Mouse (Mus musculus): ENCODE results near the gene Cd8a.

Cd8a gene

GRCm38 (mm10) chr6:71372041-71372720 is 1.0 kb upstream of the Cd8a start:
- no peak for DNase-seq

- no peak for DNase-seq
Measured at GRCm38 (mm10) chr6:71374311-71374829, 1.1 kb downstream of the Cd8a start.

- no peak for DNase-seq
Measured at GRCm38 (mm10) chr6:71374921-71375320, 1.7 kb downstream of the Cd8a start.

- no peak for DNase-seq
Measured at GRCm38 (mm10) chr6:71376711-71377110, 3.5 kb downstream of the Cd8a start.

GRCm38 (mm10) chr6:71381654-71382053 is 8.4 kb downstream of the Cd8a start:
- DNase-seq, result no peak

GRCm38 (mm10) chr6:71390496-71390895 is 17.3 kb downstream of the Cd8a start:
- DNase-seq, result peak; percentile 90

GRCm38 (mm10) chr6:71396016-71396415 is 22.8 kb downstream of the Cd8a start:
- DNase-seq, result no peak

GRCm38 (mm10) chr6:71396761-71397160 is 23.5 kb downstream of the Cd8a start:
- DNase-seq, result peak; percentile 50

GRCm38 (mm10) chr6:71398829-71399609 is 25.8 kb downstream of the Cd8a start:
- no peak for DNase-seq

- DNase-seq, result peak; percentile 67
Measured at GRCm38 (mm10) chr6:71414624-71415023, 41.4 kb downstream of the Cd8a start.

- no peak for DNase-seq
Measured at GRCm38 (mm10) chr6:71415446-71415845, 42.2 kb downstream of the Cd8a start.

GRCm38 (mm10) chr6:71418874-71419273 is 45.6 kb downstream of the Cd8a start:
- DNase-seq, result no peak

- DNase-seq, result no peak
Measured at GRCm38 (mm10) chr6:71420848-71421247, 47.6 kb downstream of the Cd8a start.

- no peak for DNase-seq
Measured at GRCm38 (mm10) chr6:71422162-71422561, 48.9 kb downstream of the Cd8a start.

- DNase-seq, result no peak
Measured at GRCm38 (mm10) chr6:71423116-71423515, 49.9 kb downstream of the Cd8a start.

- no peak for DNase-seq
Measured at GRCm38 (mm10) chr6:71425681-71426080, 52.5 kb downstream of the Cd8a start.

- no peak for DNase-seq
Measured at GRCm38 (mm10) chr6:71427996-71428725, 54.9 kb downstream of the Cd8a start.

Data from cerebellum, adult 9-11 months (tissue).